Mouse (Mus musculus): ENCODE measurements at regions not wholly inside any gene's neighbourhood (a gene's known extent, or its start where the extent isn't known, plus 50 kb on each side); places are given as distances from the start of the nearest gene placed in this dataset.
"Not testable (repeated sequence)": the region's sequence is repeated elsewhere in the genome, so short reads cannot be mapped to it uniquely, and the experiment has no call there.

- Histone ChIP-seq H3K9me3 (ENCODE audit: low read length) (no peaks in the 10 kb centered on the region), H3K27ac (ENCODE audit: low read length) (no peak overlapping the region), H3K4me1 (ENCODE audit: insufficient read depth, low read depth, low read length) (peaks cover 3% of the 10 kb centered on the region; the same call in 1 of the 2 replicates), H3K4me3 (ENCODE audit: low read depth, low read length) (no peak overlapping the region), H3K9ac (replicated peaks; ENCODE audit: low read depth) (no peak overlapping the region), H3K4me2 (replicated peaks; ENCODE audit: low read depth, low read length) (no peak overlapping the region), H3K36me3 (ENCODE audit: insufficient read depth, low read length) (no peaks in the 10 kb centered on the region), H3K27me3 (replicated peaks; ENCODE audit: insufficient read depth, low read length) (no peaks in the 10 kb centered on the region)
- no peak for DNase-seq (ENCODE audit: low spot score)
- no peak for ATAC-seq
- 72% methylated on average over 8 of the region's 8 CpGs for WGBS
- TF ChIP-seq CTCF (IDR thresholded peaks at IDR 0.05): no peak
- no peak for TF ChIP-seq EP300 (IDR thresholded peaks at IDR 0.05)
Measured at GRCm38 (mm10) chr12:70655900-70656544, 169.3 kb upstream of the Frmd6 start.

- Histone ChIP-seq H3K9me3 (ENCODE audit: low read length) (no peaks in the 10 kb centered on the region), H3K4me1 (ENCODE audit: insufficient read depth, low read depth, low read length) (peaks cover 3% of the 10 kb centered on the region; the same call in 1 of the 2 replicates), H3K4me2 (replicated peaks; ENCODE audit: low read depth, low read length) (no peak overlapping the region), H3K9ac (replicated peaks; ENCODE audit: low read depth) (no peak overlapping the region), H3K36me3 (ENCODE audit: insufficient read depth, low read length) (no peaks in the 10 kb centered on the region), H3K27ac (ENCODE audit: low read length) (no peak overlapping the region), H3K27me3 (replicated peaks; ENCODE audit: insufficient read depth, low read length) (no peaks in the 10 kb centered on the region), H3K4me3 (ENCODE audit: low read depth, low read length) (no peak overlapping the region)
- TF ChIP-seq EP300 (IDR thresholded peaks at IDR 0.05): no peak; the same call in 1 of the 2 replicates
- TF ChIP-seq CTCF (IDR thresholded peaks at IDR 0.05): no peak
- DNase-seq (ENCODE audit: low spot score): peak; percentile 85
- peak; percentile 86 for ATAC-seq
- WGBS: 37% methylated on average over 7 of the region's 7 CpGs
Measured at GRCm38 (mm10) chr12:70656805-70657492, 168.4 kb upstream of the Frmd6 start.

- WGBS: 76% methylated on average over 3 of the region's 3 CpGs
- no peak overlapping the region for H3K4me3 ChIP-seq (ENCODE audit: low read depth, low read length)
- peaks cover 3% of the 10 kb centered on the region; the same call in 1 of the 2 replicates for H3K4me1 ChIP-seq (ENCODE audit: insufficient read depth, low read depth, low read length)
- no peak overlapping the region for H3K9ac ChIP-seq (replicated peaks; ENCODE audit: low read depth)
- DNase-seq (ENCODE audit: low spot score) (no peak), ATAC-seq (no peak)
- H3K36me3 ChIP-seq (ENCODE audit: insufficient read depth, low read length): no peaks in the 10 kb centered on the region
- H3K4me2 ChIP-seq (replicated peaks; ENCODE audit: low read depth, low read length): no peak overlapping the region
- TF ChIP-seq CTCF (IDR thresholded peaks at IDR 0.05): no peak
- TF ChIP-seq EP300 (IDR thresholded peaks at IDR 0.05): no peak
- no peaks in the 10 kb centered on the region for H3K9me3 ChIP-seq (ENCODE audit: low read length)
- no peaks in the 10 kb centered on the region for H3K27me3 ChIP-seq (replicated peaks; ENCODE audit: insufficient read depth, low read length)
- no peak overlapping the region for H3K27ac ChIP-seq (ENCODE audit: low read length)
Measured at GRCm38 (mm10) chr12:70657493-70657810, 167.9 kb upstream of the Frmd6 start.

GRCm38 (mm10) chr12:70658106-70658505 is 167.2 kb upstream of the Frmd6 start:
- no peak overlapping the region for H3K4me3 ChIP-seq (ENCODE audit: low read depth, low read length)
- 83% methylated on average over 5 of the region's 5 CpGs for WGBS
- no peak overlapping the region for H3K4me2 ChIP-seq (replicated peaks; ENCODE audit: low read depth, low read length)
- no peaks in the 10 kb centered on the region for H3K9me3 ChIP-seq (ENCODE audit: low read length)
- H3K27ac ChIP-seq (ENCODE audit: low read length): no peak overlapping the region
- H3K9ac ChIP-seq (replicated peaks; ENCODE audit: low read depth): no peak overlapping the region
- no peak for TF ChIP-seq EP300 (IDR thresholded peaks at IDR 0.05)
- TF ChIP-seq CTCF (IDR thresholded peaks at IDR 0.05): no peak
- no peaks in the 10 kb centered on the region for H3K27me3 ChIP-seq (replicated peaks; ENCODE audit: insufficient read depth, low read length)
- no peaks in the 10 kb centered on the region for H3K36me3 ChIP-seq (ENCODE audit: insufficient read depth, low read length)
- H3K4me1 ChIP-seq (ENCODE audit: insufficient read depth, low read depth, low read length): peaks cover 3% of the 10 kb centered on the region; the same call in 1 of the 2 replicates
- ATAC-seq: no peak
- no peak for DNase-seq (ENCODE audit: low spot score)

GRCm38 (mm10) chr12:70660388-70660787 is 164.9 kb upstream of the Frmd6 start:
- Histone ChIP-seq H3K4me3 (ENCODE audit: low read depth, low read length) (no peak overlapping the region), H3K4me2 (replicated peaks; ENCODE audit: low read depth, low read length) (no peak overlapping the region), H3K27me3 (replicated peaks; ENCODE audit: insufficient read depth, low read length) (no peaks in the 10 kb centered on the region), H3K36me3 (ENCODE audit: insufficient read depth, low read length) (no peaks in the 10 kb centered on the region), H3K9me3 (ENCODE audit: low read length) (no peaks in the 10 kb centered on the region), H3K9ac (replicated peaks; ENCODE audit: low read depth) (no peak overlapping the region), H3K4me1 (ENCODE audit: insufficient read depth, low read depth, low read length) (peaks cover 3% of the 10 kb centered on the region; the same call in 1 of the 2 replicates), H3K27ac (ENCODE audit: low read length) (no peak overlapping the region)
- TF ChIP-seq CTCF (IDR thresholded peaks at IDR 0.05) (no peak), EP300 (IDR thresholded peaks at IDR 0.05) (no peak)
- ATAC-seq (peak; percentile 80), DNase-seq (ENCODE audit: low spot score) (peak; percentile 51)
- 60% methylated on average over 4 of the region's 4 CpGs for WGBS

- not testable (repeated sequence) for H3K4me3 ChIP-seq (ENCODE audit: low read depth, low read length); H3K36me3 ChIP-seq (ENCODE audit: insufficient read depth, low read length); DNase-seq (ENCODE audit: low spot score); H3K4me1 ChIP-seq (ENCODE audit: insufficient read depth, low read depth, low read length); H3K4me2 ChIP-seq (replicated peaks; ENCODE audit: low read depth, low read length); H3K9me3 ChIP-seq (ENCODE audit: low read length); ATAC-seq; H3K27ac ChIP-seq (ENCODE audit: low read length); H3K27me3 ChIP-seq (replicated peaks; ENCODE audit: insufficient read depth, low read length); H3K9ac ChIP-seq (replicated peaks; ENCODE audit: low read depth)
- WGBS: 98% methylated on average over 5 of the region's 8 CpGs
Measured at GRCm38 (mm10) chr12:70668158-70668557, 157.2 kb upstream of the Frmd6 start.
